Mouse (Mus musculus) spleen, postnatal 4 days (tissue): ENCODE data around the gene Ntm.

Experiments used
- DNase-seq, 2 experiments: peaks; one replicate each; pipeline ENCODE4 v3.0.0; 2022; ENCODE audit warnings: low spot score in 2 of 2

Ntm gene

GRCm38 (mm10) chr9:29165731-29166130, 797.2 kb downstream of the Ntm start:
- DNase-seq = no peak

GRCm38 (mm10) chr9:29161059-29161642, 801.8 kb downstream of the Ntm start:
- DNase-seq = no peak

- no peak for DNase-seq
Observed at GRCm38 (mm10) chr9:29145901-29146300, 817.0 kb downstream of the Ntm start.

- no peak for DNase-seq
Observed at GRCm38 (mm10) chr9:29136039-29136438, 826.9 kb downstream of the Ntm start.

GRCm38 (mm10) chr9:29130717-29131292, 832.1 kb downstream of the Ntm start:
- DNase-seq = no peak

- no peak for DNase-seq
Observed at GRCm38 (mm10) chr9:29130316-29130715, 832.6 kb downstream of the Ntm start.

DNA sequence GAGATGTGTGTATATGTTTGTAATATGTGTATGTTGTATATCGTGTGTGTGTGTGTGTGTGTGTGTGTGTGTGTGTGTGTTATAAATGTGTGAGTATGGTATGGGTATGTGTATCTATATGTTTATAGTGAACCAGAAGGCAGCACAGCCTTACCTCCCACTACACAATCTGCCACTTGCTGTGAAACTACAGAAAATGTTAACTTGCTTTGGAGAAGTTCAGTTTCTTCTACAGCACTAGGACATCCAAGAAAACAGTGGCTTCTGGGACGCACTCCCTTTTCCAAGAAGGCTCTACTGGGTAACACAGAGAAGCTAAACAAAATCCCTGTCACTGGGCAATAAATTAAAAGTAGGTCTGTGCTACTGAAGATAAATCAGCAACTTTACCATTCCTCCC, 834.5 kb downstream of the Ntm start:
- DNase-seq = no peak

DNA sequence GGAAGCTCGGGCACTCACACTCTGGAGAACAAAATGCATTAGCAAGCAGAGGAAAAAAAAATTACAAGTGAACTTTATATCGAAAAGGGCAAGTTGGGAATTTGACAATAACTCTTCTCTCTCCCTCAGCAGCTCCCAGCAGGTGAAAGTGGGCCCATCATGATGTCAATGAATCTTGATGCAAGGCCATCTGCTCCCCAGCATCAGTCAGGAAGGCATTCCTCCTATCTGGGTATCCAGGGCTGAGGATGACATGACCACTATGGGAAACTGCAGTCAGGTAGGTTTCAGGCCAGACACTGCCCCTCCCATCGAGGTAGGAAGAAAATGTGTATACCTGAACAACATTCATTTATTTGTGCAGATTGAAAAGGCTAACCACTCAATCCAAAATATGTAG, 838.5 kb downstream of the Ntm start:
- DNase-seq = peak in 1 of 2 experiments; percentile 21

DNA sequence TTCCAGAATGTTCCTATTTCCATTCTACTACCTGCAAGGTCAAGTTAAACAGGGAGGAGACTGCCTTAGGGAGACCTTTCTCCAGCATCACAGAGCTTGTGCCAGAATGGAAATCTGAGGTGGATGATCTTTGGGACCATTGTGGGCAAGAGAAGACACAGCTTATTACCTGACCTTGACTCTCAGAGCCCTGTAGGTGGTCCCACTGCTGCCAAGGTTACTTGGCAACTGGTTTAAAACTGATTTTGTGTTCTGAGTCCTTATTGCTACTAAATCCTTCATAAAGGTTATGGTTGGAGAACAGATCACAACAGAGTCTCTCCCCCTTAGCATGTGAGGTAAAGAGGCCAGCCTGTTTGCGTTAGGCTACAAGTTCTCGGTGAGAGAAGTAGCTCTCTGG, 839.1 kb downstream of the Ntm start:
- no peak for DNase-seq

DNA sequence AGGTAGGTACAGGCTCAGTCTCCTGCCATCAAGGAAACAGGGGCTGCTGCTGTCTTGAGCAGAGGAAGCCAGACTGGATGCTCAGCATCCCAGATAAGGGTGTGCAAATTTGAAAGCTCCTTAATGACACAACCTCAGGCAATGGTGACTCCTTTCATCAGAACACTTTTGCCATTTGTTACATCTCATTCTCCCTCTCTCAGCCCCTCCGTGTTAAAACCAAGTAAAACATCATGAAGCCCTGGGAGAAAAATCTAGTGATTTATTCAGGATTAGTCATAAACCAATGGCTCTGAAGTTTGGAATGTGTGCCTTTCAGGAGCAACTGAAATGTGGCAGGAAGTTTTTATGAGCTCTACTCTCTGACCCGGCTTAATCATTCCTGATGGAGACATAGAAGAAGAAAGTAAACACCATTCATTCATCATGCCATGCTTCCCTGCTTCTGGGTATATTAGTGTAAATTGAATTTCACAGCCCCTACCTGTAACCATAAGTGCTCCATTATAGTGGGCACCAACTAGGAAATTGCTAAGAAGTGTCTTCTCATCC, 845.3 kb downstream of the Ntm start:
- DNase-seq = no peak

GRCm38 (mm10) chr9:29115337-29115736, 847.6 kb downstream of the Ntm start:
- DNase-seq = no peak

- no peak for DNase-seq
Observed at GRCm38 (mm10) chr9:29106771-29107170, 856.2 kb downstream of the Ntm start.

DNA sequence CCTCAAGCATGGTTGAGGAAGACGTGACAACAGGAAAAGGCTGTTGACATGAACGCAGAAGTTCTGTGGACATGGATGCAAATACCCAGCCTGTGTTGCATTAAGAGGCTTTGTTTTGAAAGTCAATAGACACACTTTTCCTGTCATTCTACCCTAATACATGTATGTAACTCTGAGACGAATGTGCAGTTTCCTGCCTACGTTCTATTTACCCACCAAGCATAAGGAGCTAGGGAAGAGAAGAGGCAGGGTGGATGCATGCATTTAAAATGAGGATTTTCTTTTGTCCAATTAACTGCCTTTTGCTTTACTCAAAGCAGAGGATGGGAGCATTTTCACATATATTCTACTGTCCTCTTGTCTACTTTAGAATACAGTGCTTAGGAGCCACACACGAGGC, 858.5 kb downstream of the Ntm start:
- DNase-seq = no peak

GRCm38 (mm10) chr9:29103993-29104392, 858.9 kb downstream of the Ntm start:
- no peak for DNase-seq

DNA sequence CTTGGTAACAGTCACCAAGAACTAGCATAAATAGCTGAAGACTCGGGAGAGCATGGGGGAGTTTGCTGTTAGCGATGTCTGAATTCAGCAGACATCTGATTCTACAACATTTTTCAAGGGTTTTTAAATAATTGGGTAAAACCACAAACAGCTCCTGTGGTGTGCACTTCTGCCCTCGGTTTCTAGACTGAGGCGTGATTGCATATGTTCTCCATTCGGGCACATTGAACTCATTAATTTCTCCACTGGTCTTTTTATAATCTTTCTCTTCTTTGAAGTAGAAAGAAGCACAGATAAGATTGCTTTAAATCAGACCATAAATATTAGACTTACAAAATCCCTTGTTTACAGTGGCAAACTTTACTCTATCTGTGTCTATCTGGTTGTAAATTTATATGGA, 862.3 kb downstream of the Ntm start:
- DNase-seq = no peak

- DNase-seq = peak in 1 of 2 experiments; percentile 13
Observed at GRCm38 (mm10) chr9:29092443-29092842, 870.5 kb downstream of the Ntm start.

DNA sequence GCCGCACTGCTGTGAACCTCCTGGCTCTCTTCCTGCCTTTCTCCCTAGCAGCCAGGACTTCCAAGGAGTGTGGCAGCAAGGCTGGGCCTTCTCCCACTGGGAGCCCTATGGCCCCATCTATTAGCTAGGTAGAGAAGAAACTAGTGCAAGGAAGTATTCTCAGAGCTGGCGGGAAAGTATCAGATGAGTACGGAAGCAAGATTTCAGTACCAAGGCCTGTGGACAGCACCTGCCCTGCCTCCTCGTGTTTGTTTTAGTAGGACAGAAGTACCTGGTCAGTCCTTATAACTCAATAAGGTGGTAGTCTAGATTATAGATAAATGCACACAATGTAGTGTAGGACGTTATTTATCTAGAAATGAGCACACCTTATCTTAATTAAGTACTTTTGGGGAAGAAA, 874.3 kb downstream of the Ntm start:
- DNase-seq = no peak

DNA sequence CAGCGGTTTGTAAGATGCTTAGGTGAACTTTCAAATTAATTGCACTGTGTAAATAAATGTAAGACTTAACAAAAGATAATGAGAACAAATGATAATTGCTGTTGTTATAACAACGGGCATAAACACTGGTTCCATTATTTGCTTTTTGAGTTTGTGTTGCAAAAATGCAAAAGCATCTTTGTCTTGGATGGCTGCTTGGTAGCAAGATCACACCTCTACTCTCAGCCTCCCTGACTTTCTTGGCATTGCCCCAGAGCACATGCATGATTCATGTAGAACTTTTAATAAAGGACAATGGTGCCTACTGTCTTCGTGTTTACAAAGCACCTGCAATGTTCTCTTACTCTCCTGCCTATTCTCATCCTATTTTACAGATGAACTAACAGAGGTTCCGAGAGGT, 875.3 kb downstream of the Ntm start:
- no peak for DNase-seq

- no peak for DNase-seq
Observed at GRCm38 (mm10) chr9:29087171-29087570, 875.8 kb downstream of the Ntm start.

GRCm38 (mm10) chr9:29075924-29076577, 886.9 kb downstream of the Ntm start:
- no peak for DNase-seq

GRCm38 (mm10) chr9:29075243-29075642, 887.7 kb downstream of the Ntm start:
- no peak for DNase-seq

DNA sequence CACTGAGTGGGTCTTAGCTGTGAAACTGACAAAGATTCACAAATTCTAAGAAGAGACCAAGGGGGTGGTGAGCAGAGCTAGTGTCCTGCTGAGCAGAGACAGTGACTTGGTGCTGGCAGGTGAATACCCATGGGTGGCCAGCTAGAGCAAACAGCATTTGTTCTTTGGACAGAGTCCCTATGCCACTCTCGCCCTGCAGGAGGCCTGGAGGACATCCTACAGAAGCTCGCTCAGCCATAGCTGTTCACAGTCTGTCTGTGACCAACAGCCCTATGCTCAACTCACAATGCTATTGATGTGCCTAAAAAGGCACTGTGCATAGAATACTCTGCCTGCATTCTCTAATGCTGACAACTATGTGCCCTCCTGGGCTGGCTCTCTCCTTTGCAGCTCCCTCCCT, 888.4 kb downstream of the Ntm start:
- no peak for DNase-seq

- DNase-seq = no peak
Observed at GRCm38 (mm10) chr9:29071997-29072396, 890.9 kb downstream of the Ntm start.
